Mouse (Mus musculus): ENCODE data around the gene Ids.
"Not testable (repeated sequence)": the region's sequence is repeated elsewhere in the genome, so short reads cannot be mapped to it uniquely, and the experiment has no call there.

Gene Ids

GRCm38 (mm10) chrX:70364661-70365613 is at the start of gene Ids:
Ids (minus strand) TSS chrX:70365084.
- DNase-seq: peak; percentile 87 to 90

GRCm38 (mm10) chrX:70392636-70393035 is 27.8 kb upstream of the Ids start:
- DNase-seq: not testable (repeated sequence)

DNA sequence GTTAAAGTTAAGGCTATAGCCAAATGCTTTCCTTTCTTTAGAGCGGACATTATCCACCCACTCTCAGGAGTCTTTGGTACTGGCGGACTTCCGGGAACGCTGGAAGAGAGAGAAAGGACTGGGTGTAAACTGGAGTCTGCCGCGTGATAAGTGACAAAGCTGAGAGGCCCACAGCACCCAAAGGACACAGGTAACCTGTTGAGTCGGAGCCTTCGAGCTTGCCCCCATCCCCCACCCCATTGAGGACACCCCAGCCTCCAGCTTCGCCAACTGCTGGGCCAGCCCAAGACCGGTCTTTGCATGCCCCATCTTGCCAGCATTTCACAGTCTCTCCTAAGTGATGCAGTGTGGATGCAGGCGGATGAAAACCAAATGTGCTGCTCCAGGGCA is 21.1 kb upstream of the Ids start:
- DNase-seq: no peak

GRCm38 (mm10) chrX:70385276-70385961 is 20.5 kb upstream of the Ids start, which contains the start of gene 1110012L19Rik:
1110012L19Rik (plus strand) TSS chrX:70385877.
- peak; percentile 72 to 79 for DNase-seq

GRCm38 (mm10) chrX:70384917-70385275 is 20.0 kb upstream of the Ids start:
- DNase-seq: no peak

GRCm38 (mm10) chrX:70374469-70375110 is 9.7 kb upstream of the Ids start:
- DNase-seq: not testable (repeated sequence)

DNA sequence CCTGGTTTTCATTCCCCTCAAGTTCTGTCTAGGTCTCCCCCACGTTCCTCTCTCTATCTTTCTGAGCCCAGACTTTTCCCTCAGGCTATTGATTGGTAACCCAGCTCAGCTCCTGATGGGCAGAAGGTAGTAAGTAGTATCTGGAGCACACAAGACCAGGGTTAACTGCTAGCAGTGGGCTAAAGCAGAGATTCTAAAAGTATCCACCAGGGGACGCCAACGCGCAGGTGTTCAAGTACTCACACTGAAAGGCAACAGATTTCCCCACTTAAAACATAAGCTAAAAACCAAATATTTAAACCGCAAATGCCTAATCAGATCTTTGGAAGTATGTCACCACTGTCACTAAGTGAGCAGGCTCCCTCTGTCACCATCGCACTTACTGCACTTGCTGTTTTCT is 4.9 kb upstream of the Ids start:
- not testable (repeated sequence) for DNase-seq

- no peak for DNase-seq
These were observed 682 bp downstream of the Ids start for GRCm38 (mm10) chrX:70364202-70364601.

GRCm38 (mm10) chrX:70363446-70363845 is 1.4 kb downstream of the Ids start:
- DNase-seq: peak in 1 of 2 experiments; percentile 8

DNA sequence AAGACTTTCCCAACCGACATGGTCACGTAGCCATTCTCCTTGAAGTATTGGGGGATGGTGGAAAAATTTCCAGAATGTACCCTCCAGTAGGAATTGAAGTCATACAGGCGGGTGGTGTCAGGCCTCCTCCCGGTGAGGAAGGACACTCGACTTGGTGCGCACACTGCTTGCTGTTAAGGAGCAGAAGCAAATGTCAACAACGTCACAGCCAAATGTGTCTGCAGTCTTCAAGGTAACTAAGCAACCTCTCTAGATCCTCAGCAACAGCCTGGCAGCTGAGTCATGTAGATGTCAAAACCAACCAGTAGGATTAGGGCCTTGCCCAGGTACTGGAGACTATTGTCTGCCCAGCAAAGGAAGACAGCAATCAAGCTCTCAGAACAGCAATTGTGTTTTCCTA is 1.9 kb downstream of the Ids start:
- no peak for DNase-seq

DNA sequence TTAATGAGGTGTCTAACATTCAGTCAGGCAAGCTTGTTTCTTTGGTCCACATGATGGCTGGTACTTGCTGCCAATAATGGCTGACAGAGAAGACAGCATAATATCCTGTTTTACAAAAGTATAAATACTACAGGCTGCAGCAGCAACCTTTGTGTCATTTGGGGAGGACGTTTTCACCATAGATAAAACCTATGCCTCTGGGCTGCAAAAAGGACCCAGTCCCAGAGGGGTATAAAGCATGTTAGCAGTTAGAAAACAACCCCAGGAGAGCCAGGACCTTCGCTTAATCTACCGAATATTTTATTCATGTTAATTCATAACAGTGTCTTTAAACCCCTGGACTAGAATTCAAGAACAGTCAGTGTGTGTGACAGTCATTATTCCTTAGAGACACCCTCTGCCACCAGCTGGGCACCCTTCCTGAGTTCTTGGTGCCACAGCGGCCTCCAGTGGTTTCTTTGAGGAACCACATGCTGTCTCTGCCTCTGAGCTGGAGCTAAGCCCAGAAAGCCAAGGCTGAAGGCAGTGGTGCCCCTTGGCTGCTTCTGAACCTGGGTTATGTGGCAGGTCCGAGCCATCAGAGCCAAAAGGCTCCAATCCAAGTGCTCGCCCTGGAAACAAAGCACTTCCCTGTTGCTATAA is 34.6 kb downstream of the Ids start:
- peak; percentile 57 to 80 for DNase-seq

- DNase-seq: no peak
These were observed 36.2 kb downstream of the Ids start for GRCm38 (mm10) chrX:70328530-70329143.

GRCm38 (mm10) chrX:70327656-70328055 is 37.2 kb downstream of the Ids start:
- no peak for DNase-seq

DNA sequence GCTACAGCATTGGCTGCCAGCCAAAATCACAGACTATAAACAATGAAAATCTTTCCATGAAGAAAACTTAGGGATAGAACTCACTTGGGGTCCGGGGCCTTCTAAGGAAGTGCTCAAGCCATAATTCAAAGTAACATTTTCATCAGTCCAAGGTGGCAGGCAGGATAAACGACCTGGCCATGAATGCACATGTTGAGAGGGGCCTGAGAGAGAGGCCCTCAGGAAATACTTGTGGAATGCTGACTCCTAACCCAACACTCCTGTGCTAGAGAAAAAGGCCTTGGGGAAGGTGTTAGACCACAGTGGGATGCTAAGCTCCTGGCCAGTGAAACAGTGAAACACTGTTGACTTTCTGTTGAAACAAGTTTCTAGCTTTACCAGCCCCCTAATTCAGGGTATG is 45.6 kb downstream of the Ids start:
- no peak for DNase-seq

- no peak for DNase-seq
These were observed 49.8 kb downstream of the Ids start for GRCm38 (mm10) chrX:70314949-70315641.
